Mouse (Mus musculus): ENCODE data around the gene Nlgn1. TPM values are rescaled to one million over a fixed set of nuclear protein-coding genes. Genes with fewer than 3 reads are reported as not detected.

The Nlgn1 gene
- polyA plus RNA-seq, 1 experiment from 2014 or later: 0.93 TPM

- DNase-seq (ENCODE audit: low spot score) (no peak), ATAC-seq (replicated peaks; ENCODE audit: low FRiP score, low read depth) (no peak)
- Histone ChIP-seq H3K4me2 (ENCODE audit: low read length) (no peak overlapping the region), H3K36me3 (ENCODE audit: insufficient read depth, low read length) (no peaks in the 10 kb centered on the region), H3K9me3 (replicated peaks; ENCODE audit: low read length) (no peaks in the 10 kb centered on the region), H3K27me3 (ENCODE audit: insufficient read depth, low read length) (no peaks in the 10 kb centered on the region), H3K27ac (no peak overlapping the region), H3K9ac (ENCODE audit: low read depth, low read length) (no peak overlapping the region), H3K4me3 (replicated peaks; ENCODE audit: low read depth, low read length) (no peak overlapping the region), H3K4me1 (replicated peaks; ENCODE audit: insufficient read depth, low read length) (no peaks in the 10 kb centered on the region)
- TF ChIP-seq CTCF (IDR thresholded peaks at IDR 0.05; ENCODE audit: low read depth): no peak
- 76% methylated on average over 4 of the region's 4 CpGs for WGBS
These were observed 558.4 kb downstream of the Nlgn1 start for GRCm38 (mm10) chr3:25773908-25774307.

GRCm38 (mm10) chr3:25773467-25773866 lies 558.8 kb downstream of the Nlgn1 start:
- Histone ChIP-seq H3K4me1 (replicated peaks; ENCODE audit: insufficient read depth, low read length) (no peaks in the 10 kb centered on the region), H3K4me2 (ENCODE audit: low read length) (no peak overlapping the region), H3K9me3 (replicated peaks; ENCODE audit: low read length) (no peaks in the 10 kb centered on the region), H3K27me3 (ENCODE audit: insufficient read depth, low read length) (no peaks in the 10 kb centered on the region), H3K9ac (ENCODE audit: low read depth, low read length) (no peak overlapping the region), H3K36me3 (ENCODE audit: insufficient read depth, low read length) (no peaks in the 10 kb centered on the region), H3K27ac (no peak overlapping the region), H3K4me3 (replicated peaks; ENCODE audit: low read depth, low read length) (no peak overlapping the region)
- no peak for TF ChIP-seq CTCF (IDR thresholded peaks at IDR 0.05; ENCODE audit: low read depth)
- DNase-seq (ENCODE audit: low spot score) (no peak), ATAC-seq (replicated peaks; ENCODE audit: low FRiP score, low read depth) (no peak)

- Histone ChIP-seq H3K4me1 (replicated peaks; ENCODE audit: insufficient read depth, low read length) (no peaks in the 10 kb centered on the region), H3K36me3 (ENCODE audit: insufficient read depth, low read length) (no peaks in the 10 kb centered on the region), H3K27ac (no peak overlapping the region), H3K4me3 (replicated peaks; ENCODE audit: low read depth, low read length) (no peak overlapping the region), H3K9me3 (replicated peaks; ENCODE audit: low read length) (no peaks in the 10 kb centered on the region), H3K27me3 (ENCODE audit: insufficient read depth, low read length) (no peaks in the 10 kb centered on the region), H3K9ac (ENCODE audit: low read depth, low read length) (no peak overlapping the region), H3K4me2 (ENCODE audit: low read length) (no peak overlapping the region)
- no peak for TF ChIP-seq CTCF (IDR thresholded peaks at IDR 0.05; ENCODE audit: low read depth)
- no peak for DNase-seq (ENCODE audit: low spot score)
- no peak for ATAC-seq (replicated peaks; ENCODE audit: low FRiP score, low read depth)
- WGBS: 84% methylated on average over 4 of the region's 4 CpGs
These were observed 568.6 kb downstream of the Nlgn1 start for GRCm38 (mm10) chr3:25763689-25764088.

GRCm38 (mm10) chr3:25757813-25758212 lies 574.4 kb downstream of the Nlgn1 start:
- H3K4me3 ChIP-seq (replicated peaks; ENCODE audit: low read depth, low read length): no peak overlapping the region
- no peak for DNase-seq (ENCODE audit: low spot score)
- WGBS: 91% methylated on average over 2 of the region's 2 CpGs

GRCm38 (mm10) chr3:25724111-25724510 lies 608.1 kb downstream of the Nlgn1 start:
- H3K27ac ChIP-seq: no peak overlapping the region
- WGBS: 67% methylated on average over 1 of the region's 1 CpGs
- H3K9ac ChIP-seq (ENCODE audit: low read depth, low read length): no peak overlapping the region
- H3K4me1 ChIP-seq (replicated peaks; ENCODE audit: insufficient read depth, low read length): no peaks in the 10 kb centered on the region
- H3K4me2 ChIP-seq (ENCODE audit: low read length): no peak overlapping the region
- no peak for TF ChIP-seq CTCF (IDR thresholded peaks at IDR 0.05; ENCODE audit: low read depth)
- no peak overlapping the region for H3K4me3 ChIP-seq (replicated peaks; ENCODE audit: low read depth, low read length)
- H3K36me3 ChIP-seq (ENCODE audit: insufficient read depth, low read length): no peaks in the 10 kb centered on the region
- H3K9me3 ChIP-seq (replicated peaks; ENCODE audit: low read length): no peaks in the 10 kb centered on the region
- ATAC-seq (replicated peaks; ENCODE audit: low FRiP score, low read depth) (no peak), DNase-seq (ENCODE audit: low spot score) (no peak)
- H3K27me3 ChIP-seq (ENCODE audit: insufficient read depth, low read length): no peaks in the 10 kb centered on the region

More at GRCm38 (mm10) chr3:25757813-25758212, 574.4 kb downstream of the Nlgn1 start:
- Histone ChIP-seq H3K27ac (no peak overlapping the region), H3K36me3 (ENCODE audit: insufficient read depth, low read length) (no peaks in the 10 kb centered on the region), H3K4me2 (ENCODE audit: low read length) (no peak overlapping the region), H3K9me3 (replicated peaks; ENCODE audit: low read length) (no peaks in the 10 kb centered on the region), H3K27me3 (ENCODE audit: insufficient read depth, low read length) (no peaks in the 10 kb centered on the region), H3K9ac (ENCODE audit: low read depth, low read length) (no peak overlapping the region), H3K4me1 (replicated peaks; ENCODE audit: insufficient read depth, low read length) (no peaks in the 10 kb centered on the region)
- no peak for TF ChIP-seq CTCF (IDR thresholded peaks at IDR 0.05; ENCODE audit: low read depth)
- no peak for ATAC-seq (replicated peaks; ENCODE audit: low FRiP score, low read depth)

GRCm38 (mm10) chr3:25721464-25721863 lies 610.8 kb downstream of the Nlgn1 start:
- no peaks in the 10 kb centered on the region for H3K9me3 ChIP-seq (replicated peaks; ENCODE audit: low read length)
- H3K4me1 ChIP-seq (replicated peaks; ENCODE audit: insufficient read depth, low read length): no peaks in the 10 kb centered on the region
- no peaks in the 10 kb centered on the region for H3K36me3 ChIP-seq (ENCODE audit: insufficient read depth, low read length)
- no peak overlapping the region for H3K4me2 ChIP-seq (ENCODE audit: low read length)
- no peak for ATAC-seq (replicated peaks; ENCODE audit: low FRiP score, low read depth)
- no peak overlapping the region for H3K4me3 ChIP-seq (replicated peaks; ENCODE audit: low read depth, low read length)
- no peaks in the 10 kb centered on the region for H3K27me3 ChIP-seq (ENCODE audit: insufficient read depth, low read length)
- DNase-seq (ENCODE audit: low spot score): no peak
- 87% methylated on average over 5 of the region's 5 CpGs for WGBS
- H3K9ac ChIP-seq (ENCODE audit: low read depth, low read length): no peak overlapping the region
- TF ChIP-seq CTCF (IDR thresholded peaks at IDR 0.05; ENCODE audit: low read depth): no peak
- H3K27ac ChIP-seq: no peak overlapping the region

- DNase-seq (ENCODE audit: low spot score) (no peak), ATAC-seq (replicated peaks; ENCODE audit: low FRiP score, low read depth) (no peak)
- H3K9me3 ChIP-seq (replicated peaks; ENCODE audit: low read length): no peaks in the 10 kb centered on the region
- H3K4me3 ChIP-seq (replicated peaks; ENCODE audit: low read depth, low read length): no peak overlapping the region
- no peak overlapping the region for H3K27ac ChIP-seq
- H3K9ac ChIP-seq (ENCODE audit: low read depth, low read length): no peak overlapping the region
- H3K36me3 ChIP-seq (ENCODE audit: insufficient read depth, low read length): no peaks in the 10 kb centered on the region
- H3K4me1 ChIP-seq (replicated peaks; ENCODE audit: insufficient read depth, low read length): no peaks in the 10 kb centered on the region
- H3K4me2 ChIP-seq (ENCODE audit: low read length): no peak overlapping the region
- no peak for TF ChIP-seq CTCF (IDR thresholded peaks at IDR 0.05; ENCODE audit: low read depth)
- WGBS: 68% methylated on average over 2 of the region's 2 CpGs
- no peaks in the 10 kb centered on the region for H3K27me3 ChIP-seq (ENCODE audit: insufficient read depth, low read length)
These were observed 624.9 kb downstream of the Nlgn1 start for GRCm38 (mm10) chr3:25707380-25707779.

Data from kidney, postnatal 0 days (tissue).